Mouse (Mus musculus) macrophage (primary cell): ENCODE measurements around the gene Hist1h4d. TPM values are rescaled to one million over a fixed set of nuclear protein-coding genes. Genes with fewer than 3 reads are reported as not detected.
"Not testable (repeated sequence)": the region's sequence is repeated elsewhere in the genome, so short reads cannot be mapped to it uniquely, and the experiment has no call there.

Source experiments
- H3K27ac ChIP-seq: fragments of 350-480 bp; formaldehyde crosslinking; 2 replicates; pipeline ENCODE4 v1.9.0; 2021
- H3K36me3 ChIP-seq: fragments of 350-480 bp; formaldehyde crosslinking; 2 replicates; pipeline ENCODE4 v1.9.0; 2021; ENCODE audit errors: inconsistent target
- H3K4me3 ChIP-seq: fragments of 350-480 bp; formaldehyde crosslinking; 2 replicates; pipeline ENCODE4 v1.9.0; 2021; ENCODE audit errors: inconsistent target
- H3K79me2 ChIP-seq: fragments of 350-480 bp; formaldehyde crosslinking; 2 replicates; pipeline ENCODE4 v1.9.0; 2021; ENCODE audit errors: inconsistent target
- WGBS: methylation state at CpG from one replicate; pipeline ENCODE4 v1.1.7; 2026; ENCODE audit warnings: inconsistent platforms; ENCODE audit not compliant: missing documents; 5-methylcytosine and 5-hydroxymethylcytosine counted together
- polyA plus RNA-seq: library from polyadenylated mRNA; stranded (reverse); fragments of 250-400 nt; gene quantifications from 3 replicates; pipeline ENCODE4 v1.2.4, GENCODE M21; 2018; ENCODE audit warnings: inconsistent platforms

The Hist1h4d gene
- polyA plus RNA-seq, 1 experiment from 2014 or later: 0.13 TPM

- Histone ChIP-seq H3K4me3 (no peak overlapping the region), H3K36me3 (no peaks in the 10 kb centered on the region), H3K79me2 (no peaks in the 10 kb centered on the region), H3K27ac (no peak overlapping the region)
- 92% methylated on average over 7 of the region's 7 CpGs for WGBS
Observed at GRCm38 (mm10) chr13:23591206-23591605, 9.8 kb downstream of the Hist1h4d start.

GRCm38 (mm10) chr13:23591886-23592285 is 10.5 kb downstream of the Hist1h4d start:
- H3K36me3 ChIP-seq, H3K27ac ChIP-seq, H3K4me3 ChIP-seq, H3K79me2 ChIP-seq: not testable (repeated sequence)
- WGBS: 97% methylated on average over 5 of the region's 7 CpGs

GRCm38 (mm10) chr13:23592614-23593013 is 11.2 kb downstream of the Hist1h4d start:
- H3K27ac ChIP-seq: no peak overlapping the region
- 83% methylated on average over 7 of the region's 7 CpGs for WGBS
- no peaks in the 10 kb centered on the region for H3K36me3 ChIP-seq
- H3K79me2 ChIP-seq: no peaks in the 10 kb centered on the region
- H3K4me3 ChIP-seq: no peak overlapping the region

GRCm38 (mm10) chr13:23593051-23593770 is 11.8 kb downstream of the Hist1h4d start:
- WGBS: 33% methylated on average over 5 of the region's 5 CpGs
- Histone ChIP-seq H3K36me3 (no peaks in the 10 kb centered on the region), H3K4me3 (no peak overlapping the region), H3K27ac (no peak overlapping the region), H3K79me2 (no peaks in the 10 kb centered on the region)

- no peak overlapping the region for H3K27ac ChIP-seq
- no peaks in the 10 kb centered on the region for H3K79me2 ChIP-seq
- 79% methylated on average over 2 of the region's 2 CpGs for WGBS
- H3K36me3 ChIP-seq: no peaks in the 10 kb centered on the region
- no peak overlapping the region for H3K4me3 ChIP-seq
Observed at GRCm38 (mm10) chr13:23595185-23595584, 13.8 kb downstream of the Hist1h4d start.

- Histone ChIP-seq H3K36me3 (no peaks in the 10 kb centered on the region), H3K4me3 (no peak overlapping the region), H3K27ac (no peak overlapping the region), H3K79me2 (no peaks in the 10 kb centered on the region)
- 95% methylated on average over 7 of the region's 7 CpGs for WGBS
Observed at GRCm38 (mm10) chr13:23595622-23596372, 14.4 kb downstream of the Hist1h4d start.

- Histone ChIP-seq H3K36me3 (no peaks in the 10 kb centered on the region), H3K4me3 (no peak overlapping the region), H3K79me2 (no peaks in the 10 kb centered on the region), H3K27ac (no peak overlapping the region)
- WGBS: 9% methylated on average over 9 of the region's 9 CpGs
Observed at GRCm38 (mm10) chr13:23597957-23598356, 16.6 kb downstream of the Hist1h4d start.

- Histone ChIP-seq H3K27ac (no peak overlapping the region), H3K4me3 (no peak overlapping the region), H3K79me2 (no peaks in the 10 kb centered on the region), H3K36me3 (no peaks in the 10 kb centered on the region)
- WGBS: 83% methylated on average over 7 of the region's 7 CpGs
Observed at GRCm38 (mm10) chr13:23603182-23603699, 21.8 kb downstream of the Hist1h4d start.

- WGBS: 93% methylated on average over 3 of the region's 3 CpGs
- Histone ChIP-seq H3K79me2 (no peaks in the 10 kb centered on the region), H3K27ac (no peak overlapping the region), H3K4me3 (no peak overlapping the region), H3K36me3 (no peaks in the 10 kb centered on the region)
Observed at GRCm38 (mm10) chr13:23604452-23604851, 23.1 kb downstream of the Hist1h4d start.

GRCm38 (mm10) chr13:23605052-23605451 is 23.7 kb downstream of the Hist1h4d start:
- H3K27ac ChIP-seq: no peak overlapping the region
- WGBS: 97% methylated on average over 3 of the region's 3 CpGs
- no peaks in the 10 kb centered on the region for H3K36me3 ChIP-seq
- H3K4me3 ChIP-seq: no peak overlapping the region
- no peaks in the 10 kb centered on the region for H3K79me2 ChIP-seq

- WGBS: 64% methylated on average over 4 of the region's 4 CpGs
- Histone ChIP-seq H3K27ac (no peak overlapping the region), H3K36me3 (no peaks in the 10 kb centered on the region), H3K4me3 (no peak overlapping the region), H3K79me2 (no peaks in the 10 kb centered on the region)
Observed at GRCm38 (mm10) chr13:23609209-23609608, 27.8 kb downstream of the Hist1h4d start.

GRCm38 (mm10) chr13:23609844-23610243 is 28.4 kb downstream of the Hist1h4d start:
- Histone ChIP-seq H3K79me2 (no peaks in the 10 kb centered on the region), H3K4me3 (no peak overlapping the region), H3K36me3 (no peaks in the 10 kb centered on the region), H3K27ac (no peak overlapping the region)

GRCm38 (mm10) chr13:23610393-23610792 is 29.0 kb downstream of the Hist1h4d start:
- no peak overlapping the region for H3K4me3 ChIP-seq
- H3K27ac ChIP-seq: no peak overlapping the region

GRCm38 (mm10) chr13:23611638-23612037 is 30.2 kb downstream of the Hist1h4d start:
- no peak overlapping the region for H3K4me3 ChIP-seq
- no peaks in the 10 kb centered on the region for H3K36me3 ChIP-seq
- 90% methylated on average over 3 of the region's 3 CpGs for WGBS
- H3K27ac ChIP-seq: no peak overlapping the region
- H3K79me2 ChIP-seq: no peaks in the 10 kb centered on the region

More at GRCm38 (mm10) chr13:23610393-23610792, 29.0 kb downstream of the Hist1h4d start:
- Histone ChIP-seq H3K79me2 (no peaks in the 10 kb centered on the region), H3K36me3 (no peaks in the 10 kb centered on the region)
- 92% methylated on average over 2 of the region's 2 CpGs for WGBS

GRCm38 (mm10) chr13:23620056-23620732 is 38.8 kb downstream of the Hist1h4d start:
- Histone ChIP-seq H3K36me3 (no peaks in the 10 kb centered on the region), H3K4me3 (peak overlapping the region; percentile 71), H3K27ac (peak overlapping the region; percentile 91), H3K79me2 (no peaks in the 10 kb centered on the region)
- 35% methylated on average over 12 of the region's 12 CpGs for whole genome bisulfite sequencing
